Mouse (Mus musculus): ENCODE data around the gene Defa22. TPM values are rescaled to one million over a fixed set of nuclear protein-coding genes. Genes with fewer than 3 reads are reported as not detected.
"Not testable (repeated sequence)": the region's sequence is repeated elsewhere in the genome, so short reads cannot be mapped to it uniquely, and the experiment has no call there.

Gene Defa22
- not detected in 2 replicates for polyA plus RNA-seq (2015; fragmentation: Nextera tagmentation; extraction: Ambion mirVana)

DNA sequence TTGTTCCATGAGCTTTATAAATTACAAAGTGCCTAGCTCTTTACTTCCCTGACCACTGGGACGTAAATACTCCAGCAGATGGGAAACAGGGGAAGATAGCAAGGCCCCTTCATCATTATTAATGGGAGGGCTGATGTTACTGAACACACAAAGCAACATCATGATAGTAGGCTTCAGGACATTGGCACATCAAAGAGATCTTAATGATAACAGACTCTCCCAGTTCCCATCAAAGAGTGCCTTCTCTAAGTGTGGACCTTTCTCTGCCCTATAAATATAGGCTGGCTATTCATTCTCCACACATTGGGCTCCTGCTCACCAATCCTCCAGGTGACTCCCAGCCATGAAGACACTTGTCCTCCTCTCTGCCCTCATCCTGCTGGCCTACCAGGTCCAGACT is at the start of gene Defa22:
Gene Defa22 (plus strand): TSS at position 301 of the 400 bp plus-strand sequence.
- ATAC-seq; H3K9ac ChIP-seq; H3K9me3 ChIP-seq; H3K4me2 ChIP-seq (replicated peaks); H3K4me3 ChIP-seq (replicated peaks); H3K27me3 ChIP-seq (replicated peaks); H3K4me1 ChIP-seq (replicated peaks); H3K36me3 ChIP-seq; H3K27ac ChIP-seq: not testable (repeated sequence)
- no CpG with 5 or more reads among the region's 1 CpGs for WGBS

DNA sequence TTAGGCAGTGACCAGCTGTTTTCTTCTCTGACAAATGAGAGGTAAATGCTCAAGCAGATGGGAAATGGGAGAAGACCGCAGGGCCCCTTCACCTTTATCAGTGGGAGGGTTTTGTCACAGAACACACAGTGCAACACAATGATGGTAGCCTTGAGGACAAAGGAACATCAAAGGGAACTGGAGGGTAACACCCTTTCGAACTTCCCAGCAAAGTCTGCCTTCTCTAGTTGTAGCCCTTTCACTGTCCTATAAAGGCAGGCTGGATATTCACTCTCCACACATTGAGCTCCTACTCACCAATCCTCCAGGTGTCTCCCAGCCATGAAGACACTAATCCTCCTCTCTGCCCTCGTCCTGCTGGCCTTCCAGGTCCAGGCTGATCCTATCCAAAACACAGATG is 27.7 kb upstream of the Defa22 start, which contains the start of gene Defa30:
Gene Defa30 (plus strand): TSS at position 301 of the 400 bp plus-strand sequence.
- ATAC-seq: not testable (repeated sequence)

DNA sequence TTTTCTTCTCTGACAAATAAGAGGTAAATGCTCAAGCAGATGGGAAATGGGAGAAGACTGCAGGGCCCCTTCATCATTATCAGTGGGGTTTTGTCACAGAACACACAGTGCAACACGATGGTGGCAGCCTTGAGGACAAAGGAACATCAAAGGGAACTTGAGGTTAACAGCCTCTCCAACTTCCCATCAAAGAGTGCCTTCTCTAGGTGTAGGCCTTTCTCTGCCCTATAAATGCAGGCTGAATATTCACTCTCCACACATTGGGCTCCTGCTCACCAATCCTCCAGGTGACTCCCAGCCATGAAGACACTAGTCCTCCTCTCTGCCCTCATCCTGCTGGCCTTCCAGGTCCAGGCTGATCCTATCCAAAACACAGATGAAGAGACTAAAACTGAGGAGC is 29.2 kb downstream of the Defa22 start, which contains the start of gene Defa31:
Gene Defa31 (plus strand): TSS at position 301 of the 400 bp plus-strand sequence.
- not testable (repeated sequence) for H3K4me1 ChIP-seq (replicated peaks); H3K9me3 ChIP-seq; H3K36me3 ChIP-seq; H3K4me2 ChIP-seq (replicated peaks); H3K27me3 ChIP-seq (replicated peaks); H3K9ac ChIP-seq; H3K27ac ChIP-seq; ATAC-seq; H3K4me3 ChIP-seq (replicated peaks)
- no CpG with 5 or more reads among the region's 1 CpGs for WGBS

More for the DNA sequence above, 27.7 kb upstream of the Defa22 start, which contains the start of gene Defa30:
- H3K4me1 ChIP-seq (replicated peaks); H3K9ac ChIP-seq; H3K36me3 ChIP-seq; H3K27me3 ChIP-seq (replicated peaks); H3K4me2 ChIP-seq (replicated peaks); H3K4me3 ChIP-seq (replicated peaks); H3K9me3 ChIP-seq; H3K27ac ChIP-seq: not testable (repeated sequence)
- WGBS: 58% methylated on average over 3 of the region's 3 CpGs

DNA sequence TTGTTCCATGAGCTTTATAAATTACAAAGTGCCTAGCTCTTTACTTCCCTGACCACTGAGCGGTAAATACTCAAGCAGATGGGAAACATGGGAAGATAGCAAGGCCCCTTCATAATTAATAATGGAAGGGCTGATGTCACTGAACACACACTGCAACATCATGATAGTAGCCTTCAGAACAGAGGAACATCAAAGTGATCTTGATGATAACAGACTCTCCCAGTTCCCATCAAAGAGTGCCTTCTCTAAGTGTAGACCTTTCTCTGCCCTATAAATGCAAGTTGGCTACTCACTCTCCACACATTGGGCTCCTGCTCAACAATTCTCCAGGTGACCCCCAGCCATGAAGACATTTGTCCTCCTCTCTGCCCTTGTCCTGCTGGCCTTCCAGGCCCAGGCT is 39.2 kb downstream of the Defa22 start, which contains the start of gene Gm15293:
Gene Gm15293 (plus strand): TSS at position 301 of the 400 bp plus-strand sequence.
- WGBS: no CpG with 5 or more reads among the region's 1 CpGs

More for the DNA sequence above, 39.2 kb downstream of the Defa22 start, which contains the start of gene Gm15293:
- not testable (repeated sequence) for H3K27me3 ChIP-seq (replicated peaks); H3K4me2 ChIP-seq (replicated peaks); H3K36me3 ChIP-seq; H3K4me1 ChIP-seq (replicated peaks); H3K9me3 ChIP-seq; ATAC-seq; H3K9ac ChIP-seq; H3K4me3 ChIP-seq (replicated peaks); H3K27ac ChIP-seq

Other genes with a start within 250 kb of the Defa22 start
- gene Gm6040, start 240.2 kb upstream of the Defa22 start, polyA plus RNA-seq (2015; fragmentation: Nextera tagmentation; extraction: Ambion mirVana): not detected in 2 replicates
- gene AY761185, start 217.6 kb upstream of the Defa22 start, polyA plus RNA-seq (2015; fragmentation: Nextera tagmentation; extraction: Ambion mirVana): not detected in 2 replicates
- not detected in 2 replicates for gene Defa21, start 136.7 kb upstream of the Defa22 start, polyA plus RNA-seq (2015; fragmentation: Nextera tagmentation; extraction: Ambion mirVana)
- not detected in 2 replicates for gene Defa23, start 107.2 kb upstream of the Defa22 start, polyA plus RNA-seq (2015; fragmentation: Nextera tagmentation; extraction: Ambion mirVana)
- gene Defa35, start 97.2 kb upstream of the Defa22 start, polyA plus RNA-seq (2015; fragmentation: Nextera tagmentation; extraction: Ambion mirVana): not detected in 2 replicates
- not detected in 2 replicates for gene Defa25, start 77.8 kb upstream of the Defa22 start, polyA plus RNA-seq (2015; fragmentation: Nextera tagmentation; extraction: Ambion mirVana)
- not detected in 2 replicates for gene Gm14851, start 66.2 kb upstream of the Defa22 start, polyA plus RNA-seq (2015; fragmentation: Nextera tagmentation; extraction: Ambion mirVana)
- 0.85 TPM in 1 of 2 replicates, not detected in the other for gene Defa30, start 27.6 kb upstream of the Defa22 start, polyA plus RNA-seq (2015; fragmentation: Nextera tagmentation; extraction: Ambion mirVana)
- not detected in 2 replicates for gene Defa31, start 29.3 kb downstream of the Defa22 start, polyA plus RNA-seq (2015; fragmentation: Nextera tagmentation; extraction: Ambion mirVana)
- not detected in 2 replicates for gene Gm15293, start 39.3 kb downstream of the Defa22 start, polyA plus RNA-seq (2015; fragmentation: Nextera tagmentation; extraction: Ambion mirVana)
- gene Gm15292, start 87.5 kb downstream of the Defa22 start, polyA plus RNA-seq (2015; fragmentation: Nextera tagmentation; extraction: Ambion mirVana): not detected in 2 replicates
- gene Defa27, start 153.3 kb downstream of the Defa22 start, polyA plus RNA-seq (2015; fragmentation: Nextera tagmentation; extraction: Ambion mirVana): not detected in 2 replicates
- gene Defa29, start 164.7 kb downstream of the Defa22 start, polyA plus RNA-seq (2015; fragmentation: Nextera tagmentation; extraction: Ambion mirVana): not detected in 2 replicates
- 0.66 TPM in 1 of 2 replicates, not detected in the other for gene Defa2, start 216.2 kb downstream of the Defa22 start, polyA plus RNA-seq (2015; fragmentation: Nextera tagmentation; extraction: Ambion mirVana)
- gene Defa33, start 229.5 kb downstream of the Defa22 start, polyA plus RNA-seq (2015; fragmentation: Nextera tagmentation; extraction: Ambion mirVana): not detected in 2 replicates